Mouse (Mus musculus) ES-Bruce4 (cell line): ENCODE results near the gene Ucma. TPM values are rescaled to one million over a fixed set of nuclear protein-coding genes. Genes with fewer than 3 reads are reported as not detected.

Experiments used
- H3K27ac ChIP-seq: 2 replicates; pipeline ENCODE4 v1.5.1; 2012; ENCODE audit warnings: low read length, inconsistent platforms; ENCODE audit not compliant: insufficient read depth
- H3K27me3 ChIP-seq: 2 replicates; pipeline ENCODE4 v1.6.1; 2012; ENCODE audit warnings: mild to moderate bottlenecking, low read length, inconsistent platforms; ENCODE audit not compliant: control insufficient read depth, poor library complexity, insufficient read depth, severe bottlenecking
- H3K36me3 ChIP-seq: 2 replicates; pipeline ENCODE4 v1.6.1; 2012; ENCODE audit warnings: inconsistent platforms, mild to moderate bottlenecking, low read length, moderate library complexity; ENCODE audit not compliant: control insufficient read depth, poor library complexity, insufficient read depth, severe bottlenecking
- H3K4me1 ChIP-seq: one replicate; pipeline ENCODE4 v1.8.1; 2011; ENCODE audit warnings: low read length; ENCODE audit not compliant: control insufficient read depth, insufficient read depth
- H3K4me3 ChIP-seq: 2 replicates; pipeline ENCODE4 v1.5.1; 2011; ENCODE audit warnings: low read depth, mild to moderate bottlenecking, low read length
- H3K9ac ChIP-seq: 2 replicates; pipeline ENCODE4 v1.6.1; 2012; ENCODE audit warnings: low read depth, mild to moderate bottlenecking, inconsistent platforms; ENCODE audit not compliant: poor library complexity, severe bottlenecking
- H3K9me3 ChIP-seq: replicated peaks from 2 replicates; pipeline ENCODE4 v1.6.1; 2012; ENCODE audit warnings: mild to moderate bottlenecking, low read length, inconsistent platforms; ENCODE audit not compliant: control insufficient read depth, poor library complexity, insufficient read depth, severe bottlenecking
- CTCF ChIP-seq: IDR thresholded peaks from one replicate; pipeline ENCODE4 v1.8.1; 2011; ENCODE audit warnings: low read depth, low read length
- EP300 ChIP-seq: IDR thresholded peaks from 2 replicates; pipeline ENCODE4 v1.6.1; 2011; ENCODE audit warnings: low read depth, low read length; ENCODE audit not compliant: insufficient read depth
- POLR2A ChIP-seq: IDR thresholded peaks from one replicate; pipeline ENCODE4 v1.8.1; 2011; ENCODE audit warnings: low read length; ENCODE audit not compliant: insufficient read depth
- polyA plus RNA-seq: library from polyadenylated mRNA; stranded (reverse); fragments of >200 nt; gene quantifications from 2 replicates; pipeline ENCODE4 v1.2.4, GENCODE M21; 2011; ENCODE audit warnings: low read depth; ENCODE audit not compliant: missing spikeins, insufficient read depth, insufficient read length

Ucma gene
- polyA plus RNA-seq, 1 experiment, result not detected

DNA sequence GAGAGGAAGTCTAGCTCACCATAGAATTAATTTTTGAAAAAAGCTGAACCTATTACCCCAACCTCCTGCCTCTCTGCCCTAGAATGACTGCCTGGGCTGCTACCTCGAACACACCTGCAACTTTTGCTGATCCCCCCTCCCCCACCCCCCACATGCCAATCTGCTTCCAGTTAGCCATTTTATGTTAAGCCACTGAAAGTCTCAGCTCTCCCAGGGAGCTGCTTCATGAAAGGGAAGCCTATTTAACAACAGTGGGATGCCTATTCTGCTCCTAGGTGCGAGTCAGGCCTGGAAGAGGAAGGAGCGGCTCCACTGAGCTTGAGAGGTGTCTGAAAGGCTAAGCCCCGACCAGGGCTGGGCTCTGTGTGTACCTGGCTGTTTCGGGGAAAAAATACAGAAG, 8.1 kb downstream of the Ucma start:
- Histone ChIP-seq H3K27me3 (no peaks in the 10 kb centered on the region), H3K9ac (no peak overlapping the region), H3K9me3 (no peaks in the 10 kb centered on the region), H3K4me1 (peaks cover 5% of the 10 kb centered on the region), H3K27ac (no peak overlapping the region), H3K4me3 (no peak overlapping the region), H3K36me3 (no peaks in the 10 kb centered on the region)
- TF ChIP-seq CTCF (no peak), EP300 (no peak), POLR2A (no peak)

GRCm38 (mm10) chr2:4985000-4985399, 9.1 kb downstream of the Ucma start:
- 0 out of 2 replicates have a peak, but pooled peaks have one; percentile 5 for TF ChIP-seq EP300
- TF ChIP-seq POLR2A, result no peak
- TF ChIP-seq CTCF, result no peak
- H3K4me1 ChIP-seq, result peaks cover 5% of the 10 kb centered on the region
- H3K27me3 ChIP-seq, result no peaks in the 10 kb centered on the region
- no peak overlapping the region for H3K27ac ChIP-seq
- H3K4me3 ChIP-seq, result no peak overlapping the region
- no peak overlapping the region for H3K9ac ChIP-seq
- no peaks in the 10 kb centered on the region for H3K9me3 ChIP-seq
- H3K36me3 ChIP-seq, result peaks cover 2% of the 10 kb centered on the region

DNA sequence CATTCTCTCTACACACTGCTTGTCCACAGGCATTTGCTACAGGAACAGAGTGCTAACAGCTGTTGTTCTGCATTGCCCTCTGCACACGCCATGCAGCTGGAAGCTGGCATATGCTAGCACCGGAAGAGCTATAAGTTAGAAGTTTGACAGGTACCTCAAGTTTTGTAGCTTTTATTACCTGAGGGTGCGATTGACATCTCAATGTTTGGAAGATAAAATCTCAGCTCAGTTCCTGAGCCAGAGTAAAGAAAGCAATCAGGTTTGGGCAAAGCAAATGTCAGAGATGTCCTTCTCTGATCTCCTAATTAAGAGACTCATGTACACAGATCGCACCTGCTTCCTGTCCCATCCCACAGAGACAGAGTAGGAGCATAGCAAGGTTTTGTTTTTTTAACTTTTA, 10.9 kb downstream of the Ucma start:
- Histone ChIP-seq H3K9ac (no peak overlapping the region), H3K4me3 (no peak overlapping the region), H3K9me3 (no peaks in the 10 kb centered on the region), H3K27me3 (no peaks in the 10 kb centered on the region), H3K27ac (no peak overlapping the region), H3K36me3 (peaks cover 19% of the 10 kb centered on the region), H3K4me1 (peaks cover 5% of the 10 kb centered on the region)
- no peak for TF ChIP-seq CTCF
- TF ChIP-seq EP300, result no peak
- TF ChIP-seq POLR2A, result no peak

- peaks cover 5% of the 10 kb centered on the region for H3K4me1 ChIP-seq
- H3K27me3 ChIP-seq, result no peaks in the 10 kb centered on the region
- H3K36me3 ChIP-seq, result peaks cover 25% of the 10 kb centered on the region
- H3K4me3 ChIP-seq, result no peak overlapping the region
- no peak overlapping the region for H3K9ac ChIP-seq
- TF ChIP-seq EP300 (no peak), CTCF (no peak), POLR2A (no peak)
- no peak overlapping the region for H3K27ac ChIP-seq
- no peaks in the 10 kb centered on the region for H3K9me3 ChIP-seq
These were observed 11.7 kb downstream of the Ucma start for GRCm38 (mm10) chr2:4987388-4988180.

- H3K27ac ChIP-seq, result no peak overlapping the region
- H3K9me3 ChIP-seq, result no peaks in the 10 kb centered on the region
- H3K36me3 ChIP-seq, result peaks cover 37% of the 10 kb centered on the region
- H3K4me3 ChIP-seq, result no peak overlapping the region
- peaks cover 5% of the 10 kb centered on the region for H3K4me1 ChIP-seq
- H3K27me3 ChIP-seq, result no peaks in the 10 kb centered on the region
- TF ChIP-seq CTCF, result peak; percentile 60
- TF ChIP-seq POLR2A, result no peak
- no peak for TF ChIP-seq EP300
- H3K9ac ChIP-seq, result no peak overlapping the region
These were observed 13.0 kb downstream of the Ucma start for GRCm38 (mm10) chr2:4988826-4989424.

DNA sequence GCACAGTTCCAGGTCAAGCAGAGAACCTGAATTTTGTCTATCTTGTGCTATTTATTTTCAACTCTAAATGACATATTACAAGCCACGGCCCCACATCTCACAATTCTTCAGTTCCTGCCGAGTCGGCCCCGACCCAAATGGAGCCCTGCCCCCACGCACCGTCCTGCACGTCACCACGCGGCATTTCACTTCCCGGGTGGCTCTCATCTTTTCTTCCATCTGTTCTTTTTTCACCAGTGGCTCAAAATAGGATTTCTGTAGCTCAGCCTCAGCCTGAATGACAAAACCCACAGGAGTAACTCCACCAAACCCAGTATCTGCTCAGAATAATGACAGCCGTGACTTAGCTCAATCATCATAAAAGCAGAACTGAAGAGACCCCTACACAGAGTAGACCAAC, 17.7 kb downstream of the Ucma start:
- TF ChIP-seq EP300 (no peak), POLR2A (no peak), CTCF (no peak)

More for the DNA sequence above, 17.7 kb downstream of the Ucma start:
- H3K27me3 ChIP-seq, result no peaks in the 10 kb centered on the region
- no peak overlapping the region for H3K9ac ChIP-seq
- no peak overlapping the region for H3K4me3 ChIP-seq
- no peaks in the 10 kb centered on the region for H3K4me1 ChIP-seq
- peaks cover 81% of the 10 kb centered on the region for H3K36me3 ChIP-seq
- H3K27ac ChIP-seq, result no peak overlapping the region
- H3K9me3 ChIP-seq, result no peaks in the 10 kb centered on the region
